Mouse (Mus musculus) gastrocnemius, postnatal 36 days (tissue): Measurements from ENCODE around the gene Slc12a1. TPM values are rescaled to one million over a fixed set of nuclear protein-coding genes. Genes with fewer than 3 reads are reported as not detected.

Source experiments
- DNase-seq, 2 experiments: peaks; one replicate each; pipeline ENCODE4 v3.0.0; 2022
- intact Hi-C: fragments of 180-260 bp; cut with DNase I; formaldehyde crosslinking; loops from one replicate; pipeline ENCODE4 v1.15.1; 2025
- total RNA-seq, 2 experiments: library from RNA; stranded (reverse); gene quantifications; 2 replicates each; pipeline ENCODE4 v1.2.3; 2021

The Slc12a1 gene
- total RNA-seq, 2 experiments from 2014 or later = not detected

DNA sequence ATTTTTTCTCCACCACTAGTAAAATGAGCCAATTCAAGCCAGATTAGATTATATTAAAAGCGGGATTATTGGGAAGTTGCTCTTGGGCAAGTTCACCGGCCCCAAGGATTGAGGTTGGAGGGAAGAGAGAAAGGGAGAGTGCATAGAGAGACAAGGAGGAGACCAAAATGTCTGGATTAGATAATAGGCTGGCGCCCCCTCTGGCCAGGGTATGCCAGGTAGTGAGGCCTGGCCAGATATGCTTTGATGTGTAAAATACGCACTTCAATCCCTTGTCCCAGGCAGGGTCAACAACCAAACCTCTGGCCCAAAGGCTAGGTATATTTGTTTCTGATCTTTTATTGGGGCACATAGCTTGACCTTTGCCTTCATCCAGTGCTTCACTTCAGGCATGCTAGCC is 99.5 kb downstream of the Slc12a1 start:
- intact Hi-C loops = loop anchor here (5.0 to 10.0 kb wide), 2 partner anchors 356 to 473 kb away; partner anchors contain the start of gene Shc4
- no peak for DNase-seq

DNA sequence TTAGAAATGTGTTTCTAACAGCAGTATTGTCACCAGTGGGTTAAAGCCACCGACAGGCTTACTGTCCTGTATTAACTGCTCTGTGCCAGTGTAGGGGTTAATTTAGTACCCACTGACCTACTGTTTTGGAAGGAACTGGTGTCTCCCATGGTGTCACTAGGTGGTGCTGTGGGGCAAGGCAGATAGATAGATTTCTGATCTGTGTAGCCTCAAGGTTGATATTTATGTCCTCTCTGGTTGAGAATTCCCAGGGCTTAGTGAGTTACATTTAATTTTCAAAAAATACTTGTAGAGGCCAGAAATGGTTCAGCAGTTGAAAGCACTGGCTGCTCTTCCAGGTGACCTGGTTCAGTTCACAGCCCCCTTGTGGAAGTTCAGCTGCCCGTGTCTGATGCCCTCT is 100.0 kb downstream of the Slc12a1 start:
- intact Hi-C loops = loop anchor here (5.0 to 10.0 kb wide), 2 partner anchors 355 to 473 kb away; partner anchors contain the start of gene Shc4
- peak in 1 of 2 experiments; percentile 33 for DNase-seq

DNA sequence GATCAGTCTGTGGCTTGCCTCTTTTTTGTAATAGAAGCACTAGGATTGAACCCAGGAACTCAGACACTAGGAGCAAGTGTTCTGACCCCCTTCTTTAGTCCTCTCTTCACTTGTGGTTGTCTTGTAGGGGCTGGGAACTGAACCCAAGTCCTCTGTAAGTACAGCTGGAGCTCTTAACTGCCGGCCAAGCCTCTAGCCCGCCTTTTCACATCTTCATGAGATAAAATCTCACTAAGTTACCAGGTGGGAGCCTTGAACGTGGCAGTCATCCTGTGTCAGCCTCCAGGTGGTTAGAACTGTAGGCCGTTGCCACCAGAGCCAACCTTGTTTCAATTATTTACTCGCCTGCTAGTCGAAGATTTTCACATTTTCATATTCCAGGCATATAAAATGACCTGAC is 101.4 kb downstream of the Slc12a1 start:
- DNase-seq = no peak
- intact Hi-C loops = loop anchor here (5.0 to 10.0 kb wide), 2 partner anchors 354 to 471 kb away; partner anchors contain the start of gene Shc4

DNA sequence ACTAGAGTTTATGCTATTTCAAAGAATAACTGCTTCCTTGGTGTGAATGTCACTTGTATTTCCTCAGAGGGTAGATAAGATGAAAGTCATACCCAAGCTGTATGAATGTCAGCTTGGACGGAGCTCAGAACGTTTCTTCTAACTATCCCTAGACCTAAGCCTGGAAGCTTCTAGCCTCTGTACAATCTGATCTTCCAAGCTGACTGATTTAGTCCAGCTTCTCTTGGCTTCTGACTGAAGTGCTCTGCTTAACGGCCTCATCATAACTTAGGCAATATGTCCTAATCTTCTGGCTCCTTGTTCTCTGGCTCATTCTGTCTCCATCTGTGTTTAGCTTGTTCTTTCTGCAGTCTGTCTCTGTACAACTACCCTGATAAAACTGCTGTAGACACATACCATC is 102.3 kb downstream of the Slc12a1 start:
- intact Hi-C loops = loop anchor here (5.0 to 10.0 kb wide), 2 partner anchors 353 to 470 kb away; partner anchors contain the start of gene Shc4
- DNase-seq = no peak

DNA sequence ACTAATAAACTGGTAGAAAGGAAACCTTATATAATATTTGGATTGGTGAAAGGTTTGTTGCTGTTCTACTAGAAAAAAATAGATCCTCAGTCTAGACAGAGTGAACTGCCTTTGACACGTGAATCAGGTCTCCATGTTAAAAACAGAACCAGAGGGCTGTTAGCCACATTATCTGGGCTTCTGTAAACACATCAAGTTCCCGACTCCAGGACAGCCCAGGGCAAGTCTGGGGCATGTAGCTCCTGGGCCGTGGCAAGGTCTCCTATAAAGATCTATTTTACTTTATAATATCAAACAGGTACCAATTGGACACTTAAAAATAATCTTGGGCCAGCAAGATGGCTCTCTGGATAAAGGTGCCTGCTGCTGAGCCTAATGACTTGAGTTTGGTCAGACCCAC is 103.6 kb downstream of the Slc12a1 start:
- intact Hi-C loops = loop anchor here (10.0 kb wide), 1 partner anchor 469 kb away; the partner anchor contains the start of gene Shc4
- no peak for DNase-seq

DNA sequence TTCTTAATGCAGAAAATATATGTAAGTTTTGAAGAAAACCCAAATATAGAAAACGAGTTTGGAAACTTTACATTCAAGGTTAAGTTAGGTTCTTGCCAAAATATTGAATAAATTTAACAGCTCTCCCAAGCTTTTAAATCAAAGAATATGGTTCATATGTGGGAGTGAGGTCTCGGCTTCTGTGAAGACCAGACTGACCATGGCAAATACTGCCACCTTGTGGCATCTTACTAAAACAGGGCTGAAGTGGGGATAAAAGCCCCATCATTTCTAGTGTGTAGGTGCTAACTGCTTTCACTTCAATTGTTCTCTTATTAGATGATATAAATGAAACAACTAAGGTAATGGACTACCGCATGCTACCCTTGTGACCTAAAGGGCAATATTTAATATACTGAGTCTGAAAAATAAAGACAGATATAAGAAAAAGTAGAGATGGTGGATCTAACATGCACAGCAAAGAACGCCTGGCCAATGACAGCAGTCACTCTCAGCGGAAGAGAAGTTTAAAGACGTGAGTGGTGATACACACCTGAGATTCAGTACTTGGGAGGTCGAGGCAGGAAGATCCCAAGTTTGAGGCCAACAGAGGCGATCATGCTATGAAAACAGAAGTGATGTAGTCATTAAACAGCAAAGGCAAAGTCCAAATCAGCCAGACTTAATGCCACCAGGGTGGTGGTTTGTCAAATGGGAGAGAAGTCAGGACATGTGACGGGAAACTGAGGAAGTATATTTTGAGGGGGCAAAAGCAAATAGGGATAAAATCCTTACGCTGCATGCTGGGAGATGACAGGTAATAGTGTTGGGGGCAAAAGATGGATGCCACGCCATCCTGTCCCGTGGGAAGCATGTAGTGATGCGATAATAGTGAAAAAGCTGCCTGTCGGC is 107.2 kb downstream of the Slc12a1 start:
- DNase-seq = no peak
- intact Hi-C loops = loop anchor here (5.0 to 10.0 kb wide), 2 partner anchors 343 to 465 kb away; partner anchors contain the start of gene Shc4

DNA sequence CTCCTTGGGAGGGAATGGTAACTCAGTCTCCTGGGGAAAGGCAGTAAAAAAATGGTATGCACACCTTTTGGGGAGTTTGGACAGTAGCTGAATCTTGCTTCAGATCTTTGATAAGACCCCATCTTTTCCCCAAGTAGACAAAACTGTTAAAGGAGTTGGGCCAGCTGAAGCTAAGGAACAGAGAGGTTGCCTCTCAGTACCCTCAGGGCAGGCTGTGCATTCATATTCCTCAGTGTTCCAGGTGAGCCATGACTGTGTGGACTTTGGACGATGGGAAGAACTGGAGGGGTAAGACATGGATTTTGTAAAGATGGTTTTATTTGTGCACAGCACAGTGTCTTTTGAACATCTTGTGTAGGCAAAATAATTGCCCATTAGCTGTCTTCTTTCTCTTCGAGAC is 108.0 kb downstream of the Slc12a1 start:
- no peak for DNase-seq
- intact Hi-C loops = loop anchor here (5.0 kb wide), 1 partner anchor 342 kb away; no protein-coding TSS in a partner anchor

DNA sequence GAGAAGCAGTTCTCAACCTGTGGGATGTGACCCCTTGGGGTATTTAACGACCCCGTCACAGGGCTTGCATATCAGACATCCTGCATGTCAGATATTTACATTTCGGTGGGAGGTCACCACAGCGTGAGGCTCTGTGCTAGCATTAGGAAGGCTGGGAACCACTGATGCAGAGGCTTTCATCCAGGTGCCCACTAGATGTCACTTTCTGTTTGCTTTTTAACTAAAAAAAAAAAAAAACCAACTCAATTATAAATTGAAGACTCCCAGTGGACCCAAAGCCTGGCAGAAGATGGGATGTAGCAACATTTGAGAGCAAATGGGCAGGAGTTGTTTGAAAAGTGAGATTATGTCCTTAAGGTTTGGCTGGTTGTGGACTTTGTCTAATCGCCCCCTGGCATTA is 110.8 kb downstream of the Slc12a1 start:
- peak in 1 of 2 experiments; percentile 42 for DNase-seq
- intact Hi-C loops = loop anchor here (5.0 kb wide), 1 partner anchor 339 kb away; no protein-coding TSS in a partner anchor

DNA sequence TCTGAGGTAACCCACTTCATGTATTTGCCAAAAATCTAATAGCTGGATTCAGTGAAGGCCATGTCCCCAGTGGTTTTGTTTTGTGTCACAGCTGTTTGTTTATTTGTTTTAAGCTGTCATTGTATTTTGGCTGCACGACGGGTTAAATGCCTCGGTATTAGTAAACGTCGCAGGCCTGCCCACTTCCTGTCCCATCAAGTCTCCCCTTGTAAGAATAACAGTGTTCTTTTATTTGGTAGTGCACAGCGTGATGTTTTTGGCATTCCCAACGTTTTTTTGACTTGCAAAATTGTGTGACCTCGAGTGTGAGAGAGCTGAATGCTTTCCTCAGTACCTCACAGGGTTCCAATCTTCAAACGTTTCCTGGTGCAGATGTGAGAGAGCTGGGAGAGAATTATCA is 111.4 kb downstream of the Slc12a1 start:
- DNase-seq = no peak
- intact Hi-C loops = loop anchor here (5.0 kb wide), 1 partner anchor 339 kb away; no protein-coding TSS in a partner anchor

DNA sequence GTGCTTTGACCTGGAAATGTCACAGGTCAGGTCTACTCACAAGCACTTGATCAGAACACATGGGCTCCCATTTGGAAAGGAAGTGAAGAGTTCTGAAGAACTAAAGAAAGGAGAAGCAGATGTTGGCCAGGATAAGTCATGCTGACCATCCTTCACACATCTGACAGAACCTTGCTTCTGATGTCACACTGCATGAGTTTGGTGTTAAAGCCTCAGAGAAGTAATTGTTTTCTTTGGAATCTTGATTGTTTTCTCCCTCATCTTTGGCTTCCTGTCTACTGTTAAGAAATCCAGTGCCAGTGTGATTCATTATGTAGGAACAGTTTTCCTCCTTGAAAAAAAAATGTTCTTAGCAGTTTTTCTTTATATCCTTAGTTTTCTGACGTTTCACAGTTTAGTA is 116.6 kb downstream of the Slc12a1 start:
- intact Hi-C loops = no loop called here
- DNase-seq = no peak

DNA sequence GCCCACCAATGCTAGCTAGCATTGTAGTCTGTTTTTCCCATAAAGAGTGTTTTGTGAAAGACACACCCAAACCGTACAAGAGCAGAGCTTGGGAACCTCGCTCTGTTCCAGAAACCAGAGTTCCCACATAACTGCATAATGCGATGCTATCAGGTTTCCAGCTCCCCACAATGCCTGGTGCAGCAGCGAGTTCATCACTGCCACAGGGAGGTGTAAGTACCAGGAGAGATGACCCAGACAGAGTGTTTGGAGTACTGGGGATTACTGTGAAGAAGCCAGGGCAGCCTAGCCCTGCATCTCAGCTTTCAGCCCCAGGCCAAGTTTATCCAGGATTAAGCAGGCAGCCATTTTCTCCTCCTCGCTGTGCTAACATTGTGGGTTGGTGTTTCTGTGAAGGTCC is 123.3 kb downstream of the Slc12a1 start:
- intact Hi-C loops = no loop called here

DNA sequence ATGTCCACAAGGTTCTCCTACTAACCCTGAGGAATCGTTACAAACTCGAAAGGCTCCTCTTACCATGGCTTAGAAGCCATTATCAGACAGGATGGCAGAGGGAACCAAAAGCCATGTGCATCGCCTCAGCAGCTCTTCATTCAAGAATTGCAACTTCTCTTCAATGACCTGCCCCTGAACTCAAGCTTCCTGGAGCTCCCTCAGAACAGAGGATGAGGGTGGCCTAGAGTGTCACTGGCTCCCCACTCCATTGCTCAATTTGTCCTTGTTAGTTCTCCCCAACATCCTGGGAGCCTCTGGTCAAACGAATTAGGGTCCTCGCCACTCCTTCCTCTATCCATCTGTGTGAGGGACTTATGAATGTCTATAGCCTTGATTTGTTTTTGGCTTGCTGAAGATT is 124.4 kb downstream of the Slc12a1 start:
- intact Hi-C loops = no loop called here
- DNase-seq = no peak

More for the DNA sequence above, 123.3 kb downstream of the Slc12a1 start:
- no peak for DNase-seq

DNA sequence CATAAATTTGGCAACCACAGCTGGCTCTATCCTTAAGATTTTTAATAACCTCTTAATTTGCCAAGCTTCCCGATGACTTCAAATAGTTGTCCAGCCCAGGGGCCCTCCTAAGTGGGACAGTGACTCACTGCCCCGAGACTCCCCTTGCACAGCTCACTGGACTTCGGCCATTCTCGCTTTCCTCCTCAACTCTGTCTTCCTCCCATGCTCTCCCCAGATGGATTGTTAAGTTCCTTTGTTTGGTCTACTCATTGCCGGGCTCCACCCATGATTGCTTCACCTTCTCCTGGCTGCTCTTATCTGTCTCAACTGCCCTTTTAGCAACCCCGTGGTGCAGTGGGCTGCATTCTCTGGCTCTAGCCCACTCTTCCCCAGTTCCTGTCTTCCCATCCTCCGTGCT is 126.2 kb downstream of the Slc12a1 start:
- intact Hi-C loops = no loop called here
- DNase-seq = peak; percentile 35 to 54

Other genes starting within 250 kb of the Slc12a1 start
- under 1 TPM in 1 of 2 experiments, not detected in 1; 0.15 TPM for gene Slc24a5, start 84.4 kb upstream of the Slc12a1 start, total RNA-seq
- gene Myef2, start 28.8 kb upstream of the Slc12a1 start, total RNA-seq = 1 to 10 TPM; 3.0 to 3.6 TPM
- gene Ctxn2, start 15.8 kb upstream of the Slc12a1 start, total RNA-seq = not detected
- 1 to 10 TPM; 7.2 to 9.1 TPM for gene Dut, start 94.7 kb downstream of the Slc12a1 start, total RNA-seq